Mouse (Mus musculus) thymus, adult 18-20 months (tissue): Measurements from ENCODE around the gene Taf9.

ENCODE experiments used
- DNase-seq, 2 experiments: peaks; one replicate each; pipeline ENCODE4 v3.0.0; 2022; ENCODE audit warnings: mixed read lengths in 2 of 2

Gene Taf9

GRCm38 (mm10) chr13:100670181-100670741, 18.9 kb downstream of the Taf9 start:
- no peak for DNase-seq

GRCm38 (mm10) chr13:100675936-100676635, 24.7 kb downstream of the Taf9 start:
- no peak for DNase-seq

GRCm38 (mm10) chr13:100681615-100682014, 30.2 kb downstream of the Taf9 start:
- no peak for DNase-seq

- no peak for DNase-seq
These were observed 31.5 kb downstream of the Taf9 start for GRCm38 (mm10) chr13:100682837-100683236.

GRCm38 (mm10) chr13:100684355-100684754, 33.0 kb downstream of the Taf9 start:
- no peak for DNase-seq

- DNase-seq: no peak
These were observed 36.1 kb downstream of the Taf9 start for GRCm38 (mm10) chr13:100687513-100687912.

- DNase-seq: no peak
These were observed 46.2 kb downstream of the Taf9 start for GRCm38 (mm10) chr13:100697541-100697940.

GRCm38 (mm10) chr13:100698866-100699265, 47.5 kb downstream of the Taf9 start:
- no peak for DNase-seq

GRCm38 (mm10) chr13:100703468-100703867, 52.1 kb downstream of the Taf9 start:
- DNase-seq: no peak
